Mouse (Mus musculus) limb, embryonic 14.5 days (tissue): Measurements from ENCODE around the gene Adcy2. TPM values are rescaled to one million over a fixed set of nuclear protein-coding genes. Genes with fewer than 3 reads are reported as not detected.

Experiments
- ATAC-seq: fragments of 200-750 bp; cut with Nextera tagmentation; 2 replicates; pipeline ENCODE4 v1.8.0; 2017; ENCODE audit warnings: low read depth, moderate number of reproducible peaks, moderate TSS enrichment; ENCODE audit not compliant: low FRiP score
- DNase-seq: peaks from one replicate; pipeline ENCODE4 v3.0.0-alpha.2; 2015; ENCODE audit warnings: low spot score
- H3K27ac ChIP-seq: fragments of 300-500 bp; sonication (generic); replicated peaks from 2 replicates; pipeline ENCODE4 v1.5.1; 2014; ENCODE audit warnings: low read depth, mild to moderate bottlenecking, low read length, moderate library complexity, mixed read lengths
- H3K27me3 ChIP-seq: fragments of 300-500 bp; sonication (generic); 2 replicates; pipeline ENCODE4 v1.6.1; 2014; ENCODE audit warnings: low read length, mixed read lengths; ENCODE audit not compliant: control insufficient read depth, insufficient read depth
- H3K36me3 ChIP-seq: fragments of 300-500 bp; sonication (generic); 2 replicates; pipeline ENCODE4 v1.6.1; 2014; ENCODE audit warnings: mild to moderate bottlenecking, low read length, moderate library complexity, mixed read lengths; ENCODE audit not compliant: control insufficient read depth, insufficient read depth
- H3K4me1 ChIP-seq: fragments of 300-500 bp; sonication (generic); 2 replicates; pipeline ENCODE4 v1.6.1; 2014; ENCODE audit warnings: antibody characterized with exemption, low read length, mixed read lengths; ENCODE audit not compliant: control insufficient read depth, insufficient read depth
- H3K4me2 ChIP-seq: fragments of 300-500 bp; sonication (generic); replicated peaks from 2 replicates; pipeline ENCODE4 v1.6.1; 2014; ENCODE audit warnings: low read depth, mild to moderate bottlenecking, low read length, moderate library complexity; ENCODE audit not compliant: severe bottlenecking
- H3K4me3 ChIP-seq: fragments of 300-500 bp; sonication (generic); replicated peaks from 2 replicates; pipeline ENCODE4 v1.5.1; 2014; ENCODE audit warnings: low read length
- H3K9ac ChIP-seq: fragments of 300-500 bp; sonication (generic); 2 replicates; pipeline ENCODE4 v1.6.1; 2014; ENCODE audit warnings: mild to moderate bottlenecking, low read depth, low read length, moderate library complexity; ENCODE audit not compliant: severe bottlenecking
- H3K9me3 ChIP-seq: fragments of 300-500 bp; sonication (generic); 2 replicates; pipeline ENCODE4 v1.6.1; 2016; ENCODE audit warnings: low read length; ENCODE audit not compliant: control insufficient read depth
- POLR2A ChIP-seq: fragments of 200-500 bp; IDR thresholded peaks from 2 replicates; pipeline ENCODE4 v1.8.0; 2012; ENCODE audit warnings: inconsistent platforms, mild to moderate bottlenecking, moderate library complexity, borderline replicate concordance; ENCODE audit not compliant: insufficient read depth, insufficient read length; ENCODE audit errors: extremely low read depth
- WGBS: fragments of 180-500 bp; shearing (Covaris S2); extraction: QIAGEN DNeasy Blood & Tissue Kit; methylation state at CpG from one replicate; pipeline ENCODE4 v1.1.7; 2014; 5-methylcytosine and 5-hydroxymethylcytosine counted together
- polyA plus RNA-seq, 2 experiments: library from polyadenylated mRNA; depleted of rRNA in 1 of 2; stranded (reverse) in 1 of 2; unstranded in 1 of 2; fragments of >200 nt; fragmentation: Nextera tagmentation in 1 of 2; extraction: Ambion mirVana in 1 of 2; gene quantifications; 2 replicates each; pipeline versions ENCODE4 v1.2.1 to v1.2.3; 2012 to 2014

The Adcy2 gene
- polyA plus RNA-seq, 2 experiments: 12.8 to 16.0 TPM

DNA sequence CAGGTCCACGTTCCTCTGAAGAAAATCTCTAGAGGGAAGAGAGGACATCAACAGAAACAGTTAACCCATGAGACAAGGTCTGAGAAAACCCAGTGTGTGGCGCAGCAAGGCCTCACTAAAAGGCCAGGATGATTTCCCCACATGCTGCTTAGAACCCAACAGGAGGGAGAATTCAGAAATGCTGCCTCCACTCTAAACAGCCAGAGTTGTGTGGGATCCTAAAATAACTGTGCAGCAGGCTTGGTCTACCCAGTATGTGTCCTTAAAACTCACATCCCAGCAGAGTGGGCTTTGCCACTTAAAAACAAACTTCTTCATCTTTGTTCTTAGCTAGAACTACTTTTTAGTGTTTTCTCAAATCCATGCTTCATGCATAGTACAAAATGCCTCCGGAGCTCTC is 26.2 kb downstream of the Adcy2 start:
- no peak for DNase-seq
- Histone ChIP-seq H3K4me3 (no peak overlapping the region), H3K36me3 (0 out of 2 replicates have a peak, but pooled peaks cover 4% of the 10 kb centered on the region), H3K9ac (no peak overlapping the region), H3K4me1 (no peaks in the 10 kb centered on the region), H3K27me3 (no peaks in the 10 kb centered on the region), H3K9me3 (no peaks in the 10 kb centered on the region), H3K4me2 (no peak overlapping the region), H3K27ac (no peak overlapping the region)
- WGBS: 49% methylated on average over 3 of the region's 3 CpGs
- TF ChIP-seq POLR2A: no peak
- ATAC-seq: no peak

- WGBS: 82% methylated on average over 5 of the region's 5 CpGs
- TF ChIP-seq POLR2A: no peak
- H3K4me2 ChIP-seq: no peak overlapping the region
- H3K27me3 ChIP-seq: no peaks in the 10 kb centered on the region
- DNase-seq: no peak
- H3K9me3 ChIP-seq: no peaks in the 10 kb centered on the region
- 0 out of 2 replicates have a peak, but pooled peaks cover 2% of the 10 kb centered on the region for H3K4me1 ChIP-seq
- H3K36me3 ChIP-seq: no peaks in the 10 kb centered on the region
- no peak overlapping the region for H3K9ac ChIP-seq
- H3K4me3 ChIP-seq: no peak overlapping the region
- no peak for ATAC-seq
- H3K27ac ChIP-seq: no peak overlapping the region
Measured at GRCm38 (mm10) chr13:68961580-68961979, 37.8 kb downstream of the Adcy2 start.

DNA sequence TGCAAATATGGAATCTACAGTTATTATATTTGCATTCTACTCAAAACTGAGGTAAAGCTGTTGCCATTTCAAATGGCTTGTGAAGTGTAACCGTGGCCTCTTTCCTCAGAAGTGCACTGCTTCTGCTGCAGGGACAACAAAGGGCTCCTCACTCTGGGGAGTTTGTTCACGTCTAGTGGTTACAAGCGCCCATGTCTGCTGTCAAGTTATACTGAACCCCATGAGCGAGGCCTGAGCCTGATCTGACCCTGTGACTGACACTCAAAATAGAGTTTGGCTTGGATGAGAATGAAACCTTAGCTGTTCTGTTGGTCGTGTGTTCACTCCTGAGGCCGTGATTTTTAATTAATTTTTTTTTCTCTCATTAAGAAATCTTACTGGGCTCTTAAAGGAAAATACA is 38.8 kb downstream of the Adcy2 start:
- TF ChIP-seq POLR2A: no peak
- 0 out of 2 replicates have a peak, but pooled peaks cover 2% of the 10 kb centered on the region for H3K4me1 ChIP-seq
- no peak for DNase-seq
- no peak overlapping the region for H3K4me3 ChIP-seq
- H3K27me3 ChIP-seq: no peaks in the 10 kb centered on the region
- no peak overlapping the region for H3K4me2 ChIP-seq
- ATAC-seq: no peak
- no peak overlapping the region for H3K9ac ChIP-seq
- H3K9me3 ChIP-seq: no peaks in the 10 kb centered on the region
- WGBS: 71% methylated on average over 6 of the region's 6 CpGs
- H3K27ac ChIP-seq: no peak overlapping the region
- H3K36me3 ChIP-seq: no peaks in the 10 kb centered on the region

DNA sequence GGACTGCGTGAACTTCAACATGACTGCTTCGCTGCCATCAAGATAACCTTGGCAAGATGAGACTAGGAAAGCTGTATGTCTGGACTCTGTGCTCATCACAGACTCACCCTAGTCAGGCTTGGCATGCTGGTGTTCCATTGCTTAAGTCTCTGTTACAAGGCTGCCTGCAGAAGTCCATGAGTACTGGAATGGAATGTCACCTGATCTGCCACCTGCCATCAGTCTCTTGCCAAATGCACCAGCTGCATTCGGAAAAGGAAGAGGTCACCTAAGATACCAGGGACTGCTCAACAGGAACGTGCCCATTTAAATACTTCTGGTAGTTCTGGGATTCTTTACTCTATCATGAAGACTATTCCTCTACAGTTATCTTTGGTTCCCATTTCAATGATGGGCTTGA is 39.9 kb downstream of the Adcy2 start:
- DNase-seq (no peak), ATAC-seq (no peak)
- H3K4me2 ChIP-seq: no peak overlapping the region
- no peaks in the 10 kb centered on the region for H3K4me1 ChIP-seq
- H3K27me3 ChIP-seq: no peaks in the 10 kb centered on the region
- 82% methylated on average over 4 of the region's 4 CpGs for WGBS
- H3K4me3 ChIP-seq: no peak overlapping the region
- H3K9me3 ChIP-seq: no peaks in the 10 kb centered on the region
- no peak for TF ChIP-seq POLR2A
- no peak overlapping the region for H3K27ac ChIP-seq
- H3K9ac ChIP-seq: no peak overlapping the region
- H3K36me3 ChIP-seq: no peaks in the 10 kb centered on the region

DNA sequence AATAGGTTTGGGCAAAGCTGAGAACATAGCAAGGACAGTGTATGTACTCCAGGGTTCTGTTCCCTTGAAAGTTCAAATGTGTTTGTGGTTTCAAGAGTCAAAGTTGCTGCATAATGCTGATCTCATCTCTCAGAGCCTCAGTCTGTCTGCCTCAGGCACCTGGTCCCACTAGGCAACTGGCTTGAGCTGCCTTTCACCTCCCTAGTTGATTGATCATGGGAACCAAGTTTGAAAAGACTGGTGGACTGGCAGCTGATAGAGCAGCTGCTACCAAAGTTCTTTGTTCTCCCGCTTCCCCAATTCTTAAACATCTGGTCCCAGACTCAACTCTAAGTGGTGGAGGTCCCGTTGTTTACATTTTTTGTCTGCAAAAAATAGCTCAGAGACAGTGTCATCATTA is 56.6 kb downstream of the Adcy2 start:
- ATAC-seq (no peak), DNase-seq (no peak)

GRCm38 (mm10) chr13:68941429-68941828 is 57.9 kb downstream of the Adcy2 start:
- H3K27me3 ChIP-seq: no peaks in the 10 kb centered on the region
- 86% methylated on average over 1 of the region's 1 CpGs for WGBS
- H3K27ac ChIP-seq: no peak overlapping the region
- no peak for DNase-seq
- no peak overlapping the region for H3K4me2 ChIP-seq
- no peak for TF ChIP-seq POLR2A
- no peak overlapping the region for H3K9ac ChIP-seq
- H3K4me3 ChIP-seq: no peak overlapping the region
- ATAC-seq: no peak
- H3K4me1 ChIP-seq: no peaks in the 10 kb centered on the region
- no peaks in the 10 kb centered on the region for H3K36me3 ChIP-seq
- no peaks in the 10 kb centered on the region for H3K9me3 ChIP-seq

More for the DNA sequence above, 56.6 kb downstream of the Adcy2 start:
- H3K9me3 ChIP-seq: no peaks in the 10 kb centered on the region
- no peak for TF ChIP-seq POLR2A
- H3K27me3 ChIP-seq: no peaks in the 10 kb centered on the region
- no peak overlapping the region for H3K9ac ChIP-seq
- no peak overlapping the region for H3K27ac ChIP-seq
- no peak overlapping the region for H3K4me3 ChIP-seq
- H3K4me2 ChIP-seq: no peak overlapping the region
- no peaks in the 10 kb centered on the region for H3K36me3 ChIP-seq
- 58% methylated on average over 2 of the region's 2 CpGs for WGBS
- no peaks in the 10 kb centered on the region for H3K4me1 ChIP-seq
